Mouse (Mus musculus) NIH3T3 (cell line): ENCODE measurements around the gene Tmppe.
"Not testable (repeated sequence)": the region's sequence is repeated elsewhere in the genome, so short reads cannot be mapped to it uniquely, and the experiment has no call there.

Experiments used
- DNase-seq: peaks from one replicate; pipeline ENCODE4 v3.0.0-alpha.2; 2012; ENCODE audit warnings: low read depth

The Tmppe gene

GRCm38 (mm10) chr9:114400949-114401684 lies at the start of gene Tmppe, which contains the start of gene Glb1:
TSS of gene Tmppe (plus strand) at chr9:114401105.
TSS of gene Glb1 (plus strand) at chr9:114401076.
- DNase-seq: peak; percentile 91

DNA sequence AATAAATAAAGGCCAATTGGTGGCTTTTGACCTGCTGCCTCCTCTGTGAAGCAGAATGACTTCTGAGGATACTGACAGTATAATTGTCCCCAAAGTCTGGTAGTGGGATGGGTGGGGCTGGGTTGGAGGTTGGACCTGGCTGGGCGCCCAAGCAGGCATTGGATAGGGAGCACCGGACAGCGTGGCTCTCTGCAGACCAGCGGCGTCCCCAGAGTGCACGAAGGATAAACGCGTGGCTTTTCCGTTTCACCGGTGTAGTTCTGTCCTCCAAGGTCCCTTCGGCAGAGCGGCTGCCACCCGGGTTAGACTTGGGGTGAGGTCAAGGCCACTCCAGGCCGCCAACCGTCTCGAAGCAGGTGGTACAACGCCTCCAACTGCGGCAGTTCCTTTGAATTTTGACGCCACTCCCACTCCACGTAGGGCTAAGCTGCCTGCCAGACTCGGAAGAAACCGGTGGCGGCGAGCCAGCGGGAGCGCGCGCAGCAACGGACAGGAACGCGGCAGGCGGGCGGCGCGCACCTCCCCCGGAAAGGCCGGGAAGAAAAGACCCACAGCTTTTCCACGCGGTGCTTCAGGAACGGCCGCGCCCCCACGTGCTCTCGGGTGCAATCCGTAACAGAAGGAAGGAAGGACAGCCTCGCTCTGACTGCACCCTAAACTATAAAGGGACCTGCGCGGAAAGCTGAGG lies 33.0 kb upstream of the Tmppe start:
- peak; percentile 85 for DNase-seq

- no peak for DNase-seq
Observed at GRCm38 (mm10) chr9:114368471-114368858, 32.4 kb upstream of the Tmppe start.

- DNase-seq: not testable (repeated sequence)
Observed at GRCm38 (mm10) chr9:114369389-114369788, 31.5 kb upstream of the Tmppe start.

- DNase-seq: not testable (repeated sequence)
Observed at GRCm38 (mm10) chr9:114371717-114372116, 29.2 kb upstream of the Tmppe start.

DNA sequence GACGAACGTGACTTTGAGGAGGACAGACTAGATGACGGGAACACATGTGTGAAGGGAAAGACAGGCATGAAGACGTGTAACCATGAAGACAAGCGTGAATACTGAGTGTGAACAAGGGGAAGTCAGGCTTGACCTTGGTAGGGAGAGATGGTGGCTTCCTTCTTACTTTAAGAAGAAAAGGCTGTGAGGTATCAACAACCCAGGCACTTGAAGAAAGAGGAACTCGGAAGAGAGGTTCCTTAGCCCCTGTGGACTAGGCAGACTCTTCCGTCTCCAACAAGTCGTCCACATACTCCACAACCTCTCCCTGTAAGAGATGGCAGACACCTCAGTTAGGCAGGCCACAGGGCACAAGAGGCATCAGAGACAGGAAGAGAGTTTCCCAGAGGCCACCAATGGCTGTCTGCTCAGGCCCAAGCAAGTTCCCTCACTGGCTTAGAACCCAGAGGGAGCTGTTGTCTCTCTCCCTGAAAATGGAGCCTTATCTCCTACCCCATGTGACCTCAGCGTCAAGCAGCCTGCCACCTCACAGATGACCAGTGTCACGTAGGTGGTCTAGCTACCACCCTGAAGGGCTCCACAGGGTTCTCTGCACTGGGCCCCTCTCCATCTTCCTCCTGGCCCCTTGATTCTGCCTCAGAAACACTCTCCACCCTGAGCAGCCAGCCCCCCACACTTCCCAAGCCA lies 25.5 kb upstream of the Tmppe start:
- no peak for DNase-seq

GRCm38 (mm10) chr9:114377168-114377567 lies 23.7 kb upstream of the Tmppe start:
- DNase-seq: no peak

- no peak for DNase-seq
Observed at GRCm38 (mm10) chr9:114379871-114380270, 21.0 kb upstream of the Tmppe start.

DNA sequence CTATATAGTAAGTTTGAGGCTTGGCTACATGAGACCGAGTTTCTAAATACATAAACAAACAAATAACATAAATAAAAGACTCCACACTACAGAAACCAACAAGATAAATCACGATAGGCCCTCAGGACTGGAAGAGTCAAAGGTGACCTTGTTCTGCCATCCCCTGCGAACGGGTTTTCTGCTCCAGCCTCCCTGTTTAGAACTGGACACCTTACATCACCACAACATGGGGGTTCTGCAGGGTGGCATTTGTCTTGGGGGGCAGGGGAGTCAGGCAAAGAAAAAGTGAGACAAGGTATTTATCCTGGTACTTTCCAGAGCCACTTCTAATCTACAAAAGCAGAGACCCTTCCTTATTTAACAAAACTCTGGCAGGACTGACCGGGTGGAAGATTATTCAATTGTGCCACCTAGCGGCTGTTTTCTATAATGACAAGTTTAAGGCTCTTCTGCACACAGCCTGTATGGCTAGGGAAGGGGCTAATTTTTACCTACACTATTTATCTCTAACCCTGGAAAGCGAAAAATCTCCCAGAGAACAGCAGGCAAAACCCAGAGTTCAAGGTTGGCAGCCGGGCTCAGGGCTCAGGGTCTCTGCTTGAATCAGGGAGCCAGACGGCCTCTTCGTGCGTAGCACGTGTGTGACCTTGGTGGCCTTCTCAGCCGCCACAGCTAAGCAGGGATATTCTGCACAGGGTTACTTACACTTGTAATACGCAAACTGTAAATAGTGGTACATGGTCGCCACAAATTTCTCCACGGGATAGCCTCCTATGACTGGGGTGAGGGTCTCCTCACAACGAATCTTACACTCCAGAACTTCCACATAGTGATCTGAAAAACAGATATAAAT lies 19.8 kb upstream of the Tmppe start:
- peak; percentile 72 for DNase-seq

DNA sequence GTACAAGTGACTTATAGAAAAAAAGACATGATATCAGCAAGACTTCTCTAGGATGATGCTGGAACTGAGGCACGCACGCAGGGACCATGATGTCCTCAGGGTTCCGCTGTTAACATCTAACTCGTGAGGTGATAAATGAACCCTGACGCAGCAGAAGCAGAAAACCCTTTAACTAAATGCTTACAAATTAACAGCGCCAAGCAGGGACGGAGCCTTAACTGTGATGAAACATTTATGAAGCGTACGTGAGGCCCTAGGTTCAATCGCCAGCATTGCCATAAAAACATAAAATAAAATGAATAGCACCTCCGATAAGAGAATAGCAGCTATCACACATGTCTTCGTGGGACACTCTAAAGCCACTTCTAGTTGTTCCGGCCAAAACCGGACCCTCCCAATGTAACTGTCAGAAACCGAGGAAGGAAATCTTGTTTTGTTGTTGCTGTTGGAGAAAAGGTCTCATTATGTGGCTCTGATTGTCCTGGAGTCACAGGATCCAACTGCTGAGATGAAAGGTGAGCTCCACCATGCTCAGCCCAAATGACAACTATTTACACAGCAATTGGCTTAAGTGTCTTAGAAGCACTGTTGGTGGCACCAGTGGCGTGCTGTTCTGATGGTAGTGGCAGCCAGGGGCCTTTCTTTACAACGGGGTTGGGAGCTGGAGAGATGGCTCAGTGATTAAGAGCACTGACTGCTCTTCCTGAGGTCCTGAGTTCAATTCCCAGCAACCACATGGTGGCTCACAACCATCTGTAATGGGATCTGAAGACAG lies 17.8 kb upstream of the Tmppe start:
- no peak for DNase-seq

DNA sequence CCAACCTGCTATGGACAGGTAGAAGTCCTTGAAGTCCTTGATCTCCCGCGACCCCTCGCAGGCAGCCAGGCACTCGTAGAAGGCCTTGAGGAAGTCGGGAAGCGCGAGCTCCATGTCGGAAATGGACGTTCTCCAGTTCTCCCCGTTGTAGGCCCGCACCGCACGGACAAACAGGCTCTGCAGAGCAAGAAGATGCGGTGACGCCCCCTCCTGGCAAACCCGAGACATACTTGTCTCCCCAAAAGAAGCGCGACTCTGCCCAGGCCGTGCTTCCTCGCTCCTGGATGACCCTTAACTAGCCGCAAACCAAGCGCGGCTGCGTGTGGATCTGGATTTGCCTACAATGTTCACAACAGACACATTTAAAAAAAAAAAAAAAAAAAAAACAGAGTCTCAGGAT lies 16.2 kb upstream of the Tmppe start:
- no peak for DNase-seq

- DNase-seq: no peak
Observed at GRCm38 (mm10) chr9:114385160-114385559, 15.7 kb upstream of the Tmppe start.

- no peak for DNase-seq
Observed at GRCm38 (mm10) chr9:114387086-114387485, 13.8 kb upstream of the Tmppe start.

DNA sequence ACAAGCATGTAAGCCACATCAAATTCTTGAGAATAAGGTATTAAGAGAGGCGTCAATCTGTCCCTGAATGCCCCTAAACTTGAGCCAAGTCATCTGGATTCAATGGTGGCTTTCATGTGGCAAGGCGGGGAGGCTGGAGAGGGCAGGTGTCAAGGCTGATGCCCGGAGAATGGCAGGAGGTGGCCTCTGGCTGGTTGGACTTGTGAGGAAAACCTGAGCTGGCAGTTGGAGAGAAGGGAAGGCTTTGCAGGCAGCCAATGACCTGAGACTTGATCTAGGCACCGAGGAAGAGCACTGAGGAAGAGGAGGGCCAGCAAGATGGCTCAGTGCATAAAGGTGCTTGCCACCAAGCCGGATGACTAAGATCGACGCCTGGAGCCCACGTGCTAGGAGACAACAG lies 12.6 kb upstream of the Tmppe start:
- no peak for DNase-seq

- DNase-seq: no peak
Observed at GRCm38 (mm10) chr9:114388701-114389370, 12.1 kb upstream of the Tmppe start.

- DNase-seq: peak; percentile 57
Observed at GRCm38 (mm10) chr9:114389371-114389904, 11.5 kb upstream of the Tmppe start.

- peak; percentile 75 for DNase-seq
Observed at GRCm38 (mm10) chr9:114389905-114390748, 10.8 kb upstream of the Tmppe start, which contains the start of gene Crtap. TSS of gene Crtap (minus strand) at chr9:114390675.

DNA sequence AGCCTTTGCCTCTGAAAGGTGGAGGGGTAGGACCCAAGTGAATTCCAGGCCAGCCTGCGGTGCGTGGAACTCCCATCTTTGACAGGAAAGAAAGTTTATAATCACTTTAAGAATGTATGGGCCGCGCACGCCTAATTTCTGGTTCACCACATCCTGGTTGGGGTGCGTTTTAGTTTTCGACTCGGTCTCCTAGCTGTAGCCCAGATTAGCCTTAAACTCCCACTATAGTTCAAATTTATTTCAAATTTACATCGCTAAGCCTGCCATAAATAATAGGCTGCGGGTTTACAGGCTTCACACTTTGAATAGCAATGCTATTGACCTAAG lies 10.2 kb upstream of the Tmppe start:
- DNase-seq: no peak

- DNase-seq: not testable (repeated sequence)
Observed at GRCm38 (mm10) chr9:114394136-114394535, 6.8 kb upstream of the Tmppe start.
